Mouse (Mus musculus) G1E-ER4 (cell line): ENCODE measurements around the gene Tceal5. TPM values are rescaled to one million over a fixed set of nuclear protein-coding genes. Genes with fewer than 3 reads are reported as not detected.

Experiments
- GATA1 ChIP-seq: IDR thresholded peaks from one replicate; pipeline ENCODE4 v1.8.0; 2012; ENCODE audit warnings: low read length, inconsistent platforms
- polyA plus RNA-seq: library from polyadenylated mRNA; stranded (reverse); fragments of >175 nt; gene quantifications from 2 replicates; pipeline ENCODE4 v1.2.3, GENCODE M21; 2012

The Tceal5 gene
- polyA plus RNA-seq, 1 experiment = 0.30 TPM

DNA sequence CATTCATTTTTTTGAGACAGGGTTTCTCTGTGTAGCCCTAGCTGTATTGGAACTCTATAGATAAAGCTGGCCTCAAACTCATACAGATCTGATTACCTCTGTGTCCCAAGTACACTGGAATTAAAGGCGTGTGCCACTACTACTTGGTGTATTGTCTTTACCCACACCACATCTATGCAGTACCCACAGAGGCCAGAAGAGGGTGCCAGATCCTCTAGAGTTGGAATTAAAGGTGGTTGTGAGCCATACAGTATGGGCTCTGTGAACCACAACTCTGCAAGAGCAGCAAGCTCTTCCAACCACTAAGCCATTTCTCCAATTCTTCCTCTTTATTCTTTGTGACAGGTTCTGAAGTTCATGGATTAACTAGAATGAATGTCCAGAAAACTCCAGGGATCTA lies 6.8 kb downstream of the Tceal5 start:
- no peak for TF ChIP-seq GATA1

DNA sequence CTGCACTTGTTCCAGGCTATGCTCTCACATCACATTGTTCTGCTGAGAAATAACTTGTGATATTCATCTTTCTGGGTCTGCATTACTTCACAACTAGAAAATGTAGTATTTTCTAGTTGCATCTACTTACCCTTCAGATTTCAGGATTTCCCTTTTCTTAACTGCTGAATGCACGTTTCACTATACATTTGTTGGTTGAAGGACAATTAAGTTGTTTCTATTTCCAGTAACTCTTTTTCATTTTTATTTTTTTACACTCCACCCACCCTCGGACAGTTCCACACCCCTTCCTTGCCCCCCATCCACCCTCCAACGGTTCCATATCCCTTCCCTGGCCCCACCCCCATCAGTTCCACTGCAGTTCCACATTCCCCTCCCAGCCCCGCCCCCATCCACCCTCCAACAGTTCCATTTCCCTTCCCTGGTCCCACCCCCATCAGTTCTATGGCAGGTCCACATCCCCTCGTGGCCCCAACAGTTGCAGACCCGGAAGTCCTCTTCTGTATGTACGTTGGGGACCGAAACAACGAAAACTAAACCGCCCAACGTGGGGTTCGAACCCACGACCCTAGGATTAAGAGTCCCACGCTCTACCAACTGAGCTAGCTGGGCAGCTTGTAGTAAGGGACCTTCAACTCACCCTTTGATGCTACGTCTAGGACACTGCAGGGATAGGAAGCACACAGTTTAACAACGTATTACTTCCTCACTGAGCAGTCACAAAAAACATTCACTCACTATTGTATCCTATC lies 8.3 kb downstream of the Tceal5 start:
- TF ChIP-seq GATA1 = no peak

DNA sequence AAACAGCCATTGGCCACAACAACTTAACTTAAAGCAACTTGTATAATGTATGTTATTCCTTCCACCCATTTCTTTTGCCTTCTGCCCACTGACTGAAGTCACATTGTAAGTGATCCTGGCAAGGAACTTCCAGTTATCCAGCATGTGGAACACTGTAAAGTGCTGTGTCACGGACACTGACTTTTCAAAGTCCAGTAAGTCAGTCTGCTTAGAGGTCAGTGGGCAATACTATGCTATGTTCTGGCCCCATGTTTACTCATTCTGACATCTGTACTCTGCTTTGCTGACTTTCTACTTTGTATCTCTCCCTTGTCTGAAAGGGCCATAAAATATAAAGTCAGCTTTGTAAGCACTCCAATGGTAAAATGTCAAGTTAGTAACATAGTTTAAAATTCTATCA lies 20.6 kb downstream of the Tceal5 start:
- no peak for TF ChIP-seq GATA1

DNA sequence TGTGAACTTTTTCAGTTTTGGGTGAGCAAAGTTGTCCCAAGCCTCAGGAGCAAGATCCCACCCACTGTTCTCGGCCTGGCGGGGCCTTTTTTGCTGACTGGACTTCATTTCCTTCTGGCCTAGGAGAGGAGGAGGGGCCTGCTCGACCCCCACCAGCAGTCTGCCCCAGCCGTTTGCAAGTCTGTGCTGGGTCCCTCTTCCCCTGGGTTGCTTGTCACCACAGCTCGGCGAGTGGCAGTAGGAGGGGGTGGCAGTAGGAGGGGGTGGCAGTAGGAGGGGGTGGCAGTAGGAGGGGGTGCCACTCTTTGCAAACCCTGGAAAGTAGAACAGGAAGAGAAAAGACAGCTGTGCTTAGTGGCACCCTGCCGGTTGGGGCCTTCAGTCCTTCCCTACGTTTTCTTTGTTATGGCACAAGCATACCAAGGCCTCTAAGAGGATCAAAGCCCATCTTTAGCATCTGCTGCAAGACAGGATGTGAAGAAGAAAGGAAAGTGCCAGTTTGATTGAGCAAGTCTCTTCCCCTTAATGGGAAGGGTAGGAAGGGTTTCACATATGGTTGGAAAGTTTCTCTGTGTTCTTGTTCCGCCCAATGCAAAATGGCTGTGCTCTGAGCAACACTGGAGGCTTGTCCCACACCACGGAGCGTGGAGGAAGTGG lies 22.7 kb downstream of the Tceal5 start:
- TF ChIP-seq GATA1 = no peak

DNA sequence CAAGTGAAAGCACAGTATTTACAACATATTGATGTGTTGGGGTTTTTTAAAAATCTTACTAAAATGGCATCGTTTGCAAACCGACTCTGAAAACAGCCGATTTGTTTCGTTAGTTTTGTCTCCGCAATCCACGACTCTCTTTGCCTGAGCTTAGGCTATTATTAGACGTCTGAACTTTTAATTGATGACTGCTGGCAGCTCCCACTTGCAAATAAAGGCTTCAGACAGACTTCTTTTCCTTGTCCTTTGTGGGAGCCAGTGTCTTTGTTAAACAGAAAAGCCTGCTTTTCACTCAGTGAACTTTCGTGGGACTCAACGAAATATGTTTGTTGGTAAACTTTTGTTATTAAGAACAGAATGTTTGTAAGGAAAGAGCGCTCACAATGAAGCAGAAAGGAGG lies 30.9 kb downstream of the Tceal5 start:
- no peak for TF ChIP-seq GATA1

DNA sequence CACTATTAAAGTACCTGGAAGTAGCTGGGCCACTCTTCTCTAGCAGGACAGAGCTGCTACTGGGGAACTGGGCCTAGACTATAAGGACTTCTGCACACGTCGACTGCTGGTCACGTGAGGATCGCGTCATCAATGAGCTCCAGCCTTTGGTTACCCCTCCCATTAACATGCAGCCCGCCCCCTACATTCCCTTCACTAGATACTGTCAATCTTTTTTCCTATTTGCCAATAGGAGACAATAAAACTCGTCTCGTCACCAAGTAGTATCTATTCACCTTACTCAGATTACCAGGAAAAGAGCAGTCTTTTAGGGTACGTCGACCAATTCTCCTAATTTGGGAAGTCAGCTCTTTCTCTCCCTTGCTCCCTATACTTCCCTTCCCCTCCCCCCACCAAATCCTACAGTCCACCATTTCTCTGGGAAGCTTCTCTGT lies 31.5 kb downstream of the Tceal5 start, which contains the start of gene Tceal8:
Gene Tceal8, minus strand, starts transcription at position 225 of the 434 bp plus-strand sequence.
- no peak for TF ChIP-seq GATA1

DNA sequence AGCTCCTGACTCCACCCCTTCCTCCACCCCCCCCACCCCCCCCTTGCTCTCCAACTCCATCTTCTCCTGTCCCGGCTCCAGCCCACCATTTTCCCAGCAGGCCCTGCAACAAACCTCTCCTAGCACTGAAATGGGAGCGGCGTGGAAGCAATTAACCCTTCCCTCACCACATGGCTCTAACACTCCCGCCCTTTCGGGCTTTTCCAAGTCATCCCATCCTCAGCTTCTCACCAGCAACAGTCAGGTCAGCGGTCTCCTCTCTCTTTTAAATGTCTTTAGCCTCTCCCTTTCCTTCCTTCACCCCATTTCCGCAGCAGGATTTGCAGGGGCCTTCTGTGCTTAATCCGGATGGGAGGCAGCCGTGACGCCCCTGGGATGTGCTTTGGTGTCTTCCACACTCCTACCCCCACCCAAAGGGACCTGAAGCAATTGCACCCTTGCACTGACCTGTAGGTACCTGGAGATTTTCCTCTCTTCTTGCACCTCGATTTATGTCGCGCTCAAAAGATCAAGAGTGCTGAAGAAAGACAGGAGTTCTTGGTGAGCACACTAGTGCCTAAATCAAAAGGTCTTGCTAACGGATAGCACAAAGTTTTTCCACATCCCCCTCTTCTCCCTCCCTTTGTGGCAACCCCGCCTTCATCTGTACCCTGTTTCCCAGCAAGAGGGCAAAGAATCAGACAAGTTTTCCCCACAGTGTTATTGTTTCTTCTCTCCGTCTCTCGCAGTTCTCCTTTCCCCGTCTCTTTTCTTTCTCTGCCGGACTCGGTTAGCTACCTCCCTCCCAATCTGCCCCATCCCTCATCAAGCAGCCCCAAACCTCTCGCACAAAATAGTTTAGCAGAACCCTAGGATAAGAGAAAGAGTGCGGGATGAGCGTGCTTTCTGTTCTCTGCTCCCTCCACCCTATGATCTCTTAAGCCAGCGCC lies 32.2 kb downstream of the Tceal5 start:
- TF ChIP-seq GATA1 = no peak

DNA sequence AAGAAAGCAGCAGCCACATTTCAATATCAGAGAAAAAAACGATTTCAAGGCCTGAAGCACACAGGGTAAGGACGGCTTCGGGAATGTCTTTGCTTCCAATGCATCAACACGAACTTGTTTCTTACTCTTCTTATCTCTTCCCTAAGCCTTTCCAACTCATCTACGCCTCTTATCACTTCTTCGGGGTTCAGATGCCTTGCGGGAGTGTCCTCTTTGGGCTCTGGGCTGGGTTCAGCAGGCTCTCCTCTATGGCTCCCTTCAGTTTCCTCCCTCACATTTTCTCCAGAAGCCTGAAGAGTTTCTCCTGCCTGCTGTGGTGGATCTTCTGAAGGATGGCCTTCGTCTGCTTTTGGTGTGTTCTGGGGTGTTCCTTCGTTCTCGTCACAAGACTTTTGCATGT lies 33.1 kb downstream of the Tceal5 start:
- no peak for TF ChIP-seq GATA1

Other genes starting within 250 kb of the Tceal5 start
- gene Arxes2, start 210.1 kb downstream of the Tceal5 start, polyA plus RNA-seq = 7.4 and 7.5 TPM in 2 replicates
- not detected in 2 replicates for gene Arxes1, start 170.5 kb downstream of the Tceal5 start, polyA plus RNA-seq
- 0.17 TPM in 1 of 2 replicates, not detected in the other for gene Bex2, start 135.6 kb downstream of the Tceal5 start, polyA plus RNA-seq
- not detected in 2 replicates for gene Nxf3, start 118.6 kb downstream of the Tceal5 start, polyA plus RNA-seq
- not detected in 2 replicates for gene Bex4, start 64.9 kb downstream of the Tceal5 start, polyA plus RNA-seq
- 3.4 and 17.9 TPM in 2 replicates for gene Tceal8, start 31.5 kb downstream of the Tceal5 start, polyA plus RNA-seq
- gene Tceal7, start 10.9 kb upstream of the Tceal5 start, polyA plus RNA-seq = not detected in 2 replicates
- gene Bex1, start 11.6 kb upstream of the Tceal5 start, polyA plus RNA-seq = not detected in 2 replicates
- 66.1 and 78.6 TPM in 2 replicates for gene Tceal9, start 41.2 kb upstream of the Tceal5 start, polyA plus RNA-seq
- gene Bex3, start 66.4 kb upstream of the Tceal5 start, polyA plus RNA-seq = 460 and 610 TPM in 2 replicates